Mouse (Mus musculus) C2C12 (cell line): ENCODE measurements at regions not wholly inside any gene's neighbourhood (a gene's known extent, or its start where the extent isn't known, plus 50 kb on each side); places are given as distances from the start of the nearest gene placed in this dataset.

Source experiments
- H3K27me3 ChIP-seq: one replicate; pipeline ENCODE4 v1.6.1; 2011; ENCODE audit not compliant: control insufficient read depth, insufficient read depth, insufficient read length
- H3K36me3 ChIP-seq: one replicate; pipeline ENCODE4 v1.6.1; 2011; ENCODE audit not compliant: control insufficient read depth, insufficient read depth
- H3K4me3 ChIP-seq: one replicate; pipeline ENCODE4 v1.5.1; 2011; ENCODE audit warnings: mild to moderate bottlenecking, control low read depth; ENCODE audit not compliant: poor library complexity, insufficient read depth, severe bottlenecking
- H3K79me2 ChIP-seq: one replicate; pipeline ENCODE4 v1.6.1; 2011; ENCODE audit not compliant: control insufficient read depth, insufficient read depth
- H3K79me3 ChIP-seq: one replicate; pipeline ENCODE4 v1.6.1; 2011; ENCODE audit warnings: low read depth, control low read depth
- H3ac ChIP-seq: one replicate; pipeline ENCODE3; 2011; ENCODE audit warnings: low read depth; ENCODE audit not compliant: control insufficient read depth, insufficient read length
- CEBPB ChIP-seq: IDR thresholded peaks from one replicate; pipeline ENCODE4 v1.6.1; 2011; ENCODE audit warnings: low read depth, mild to moderate bottlenecking, control low read depth, moderate library complexity
- CTCF ChIP-seq: IDR thresholded peaks from one replicate; pipeline ENCODE4 v1.5.1; 2011; ENCODE audit not compliant: control insufficient read depth, insufficient read depth, insufficient read length
- FOSL1 ChIP-seq: IDR thresholded peaks from one replicate; pipeline ENCODE4 v1.8.0; 2011; ENCODE audit warnings: mild to moderate bottlenecking, low read length; ENCODE audit not compliant: poor library complexity, insufficient read depth, severe bottlenecking
- MAX ChIP-seq: IDR thresholded peaks from one replicate; pipeline ENCODE4 v1.6.1; 2011; ENCODE audit warnings: mild to moderate bottlenecking, control low read depth
- MYOD1 ChIP-seq: IDR thresholded peaks from one replicate; pipeline ENCODE4 v1.6.1; 2011; ENCODE audit warnings: low read depth; ENCODE audit not compliant: control insufficient read depth, insufficient read length
- MYOG ChIP-seq: IDR thresholded peaks from one replicate; pipeline ENCODE4 v1.6.1; 2011; ENCODE audit not compliant: control insufficient read depth, insufficient read length; ENCODE audit errors: extremely low read depth
- USF1 ChIP-seq: IDR thresholded peaks from one replicate; pipeline ENCODE4 v1.6.1; 2011; ENCODE audit warnings: low read depth, mild to moderate bottlenecking, control low read depth, moderate library complexity

GRCm38 (mm10) chr2:144123395-144124034 is 90.7 kb downstream of the Banf2 start:
- H3K27me3 ChIP-seq, result no peaks in the 10 kb centered on the region
- H3K79me3 ChIP-seq, result no peaks in the 10 kb centered on the region
- H3K4me3 ChIP-seq, result no peak overlapping the region
- TF ChIP-seq MYOD1 (no peak), FOSL1 (no peak), MAX (no peak)
- H3K79me2 ChIP-seq, result no peaks in the 10 kb centered on the region
- no peaks in the 10 kb centered on the region for H3K36me3 ChIP-seq
- H3ac ChIP-seq, result no peak overlapping the region

- Histone ChIP-seq H3ac (no peak overlapping the region), H3K27me3 (no peaks in the 10 kb centered on the region), H3K36me3 (no peaks in the 10 kb centered on the region), H3K79me2 (no peaks in the 10 kb centered on the region), H3K4me3 (no peak overlapping the region), H3K79me3 (no peaks in the 10 kb centered on the region)
- no peak for TF ChIP-seq MAX
- TF ChIP-seq CEBPB, result no peak
- TF ChIP-seq FOSL1, result no peak
- TF ChIP-seq MYOD1, result no peak
- TF ChIP-seq MYOG, result no peak
- TF ChIP-seq USF1, result no peak
- TF ChIP-seq CTCF, result no peak
These were observed 94.5 kb downstream of the Banf2 start for GRCm38 (mm10) chr2:144127082-144128037.

- no peaks in the 10 kb centered on the region for H3K27me3 ChIP-seq
These were observed 95.2 kb downstream of the Banf2 start for GRCm38 (mm10) chr2:144128038-144128402.

GRCm38 (mm10) chr2:144128527-144128926 is 95.7 kb downstream of the Banf2 start:
- no peaks in the 10 kb centered on the region for H3K79me3 ChIP-seq
- TF ChIP-seq MAX, result no peak
- TF ChIP-seq MYOD1, result no peak
- no peak for TF ChIP-seq CEBPB
- no peak for TF ChIP-seq FOSL1
- no peak for TF ChIP-seq MYOG
- no peak for TF ChIP-seq CTCF

More at GRCm38 (mm10) chr2:144128038-144128402, 95.2 kb downstream of the Banf2 start:
- H3K36me3 ChIP-seq, result no peaks in the 10 kb centered on the region
- H3K79me2 ChIP-seq, result no peaks in the 10 kb centered on the region
- no peaks in the 10 kb centered on the region for H3K79me3 ChIP-seq
- TF ChIP-seq MAX (no peak), USF1 (no peak), CEBPB (no peak)
- H3K4me3 ChIP-seq, result no peak overlapping the region
- no peak overlapping the region for H3ac ChIP-seq

GRCm38 (mm10) chr2:144133806-144134574 is 101.1 kb downstream of the Banf2 start:
- no peaks in the 10 kb centered on the region for H3K27me3 ChIP-seq

More at GRCm38 (mm10) chr2:144128527-144128926, 95.7 kb downstream of the Banf2 start:
- no peaks in the 10 kb centered on the region for H3K27me3 ChIP-seq
- H3K36me3 ChIP-seq, result no peaks in the 10 kb centered on the region
- H3ac ChIP-seq, result no peak overlapping the region
- no peak overlapping the region for H3K4me3 ChIP-seq
- H3K79me2 ChIP-seq, result no peaks in the 10 kb centered on the region

More at GRCm38 (mm10) chr2:144133806-144134574, 101.1 kb downstream of the Banf2 start:
- H3ac ChIP-seq, result no peak overlapping the region
- TF ChIP-seq MAX (no peak), FOSL1 (no peak), CEBPB (no peak), MYOG (no peak), USF1 (no peak), MYOD1 (no peak), CTCF (no peak)
- no peaks in the 10 kb centered on the region for H3K79me3 ChIP-seq
- no peaks in the 10 kb centered on the region for H3K79me2 ChIP-seq
- H3K36me3 ChIP-seq, result no peaks in the 10 kb centered on the region
- H3K4me3 ChIP-seq, result no peak overlapping the region
